Mouse (Mus musculus) heart, embryonic 14.5 days (tissue): ENCODE results near the gene Mfsd2b. TPM values are rescaled to one million over a fixed set of nuclear protein-coding genes. Genes with fewer than 3 reads are reported as not detected.
A peak's percentile ranks its signal among the peaks of the same experiment; 100 is the strongest.

Experiments used
- ATAC-seq: fragments of 200-750 bp; cut with Nextera tagmentation; 2 replicates; pipeline ENCODE4 v1.8.0; 2017; ENCODE audit warnings: low read depth, moderate TSS enrichment; ENCODE audit not compliant: insufficient number of reproducible peaks, insufficient read depth, low FRiP score
- H3K27ac ChIP-seq, 2 experiments: fragments of 200-500 bp in 1 of 2; fragments of 300-500 bp in 1 of 2; sonication (generic) in 1 of 2; replicated peaks in 1 of 2; 2 replicates each; pipeline ENCODE4 v1.5.1; 2012 to 2014; ENCODE audit warnings: low read depth in 2 of 2, low read length in 2 of 2, control low read depth in 1 of 2, mild to moderate bottlenecking in 1 of 2, mixed read lengths in 1 of 2; ENCODE audit not compliant: control insufficient read depth in 1 of 2, insufficient read depth in 1 of 2
- H3K27me3 ChIP-seq: fragments of 300-500 bp; sonication (generic); 2 replicates; pipeline ENCODE4 v1.6.1; 2014; ENCODE audit warnings: mild to moderate bottlenecking, low read length, control low read depth; ENCODE audit not compliant: control insufficient read depth, insufficient read depth
- H3K36me3 ChIP-seq: fragments of 300-500 bp; sonication (generic); 2 replicates; pipeline ENCODE4 v1.6.1; 2014; ENCODE audit warnings: mild to moderate bottlenecking, control low read depth, low read length, mixed read lengths; ENCODE audit not compliant: control insufficient read depth, insufficient read depth
- H3K4me1 ChIP-seq, 2 experiments: fragments of 200-500 bp in 1 of 2; fragments of 300-500 bp in 1 of 2; sonication (generic) in 1 of 2; 2 replicates each; pipeline ENCODE4 v1.6.1; 2012 to 2014; ENCODE audit warnings: low read length in 2 of 2, control low read depth in 1 of 2, mixed read lengths in 1 of 2; ENCODE audit not compliant: control insufficient read depth in 2 of 2, insufficient read depth in 2 of 2
- H3K4me2 ChIP-seq: fragments of 300-500 bp; sonication (generic); 2 replicates; pipeline ENCODE4 v1.6.1; 2014; ENCODE audit warnings: mild to moderate bottlenecking, low read length
- H3K4me3 ChIP-seq, 2 experiments: fragments of 200-500 bp in 1 of 2; fragments of 300-500 bp in 1 of 2; sonication (generic) in 1 of 2; 2 replicates each; pipeline ENCODE4 v1.5.1; 2012 to 2014; ENCODE audit warnings: low read length in 2 of 2, mild to moderate bottlenecking in 2 of 2, control low read depth in 1 of 2, low read depth in 1 of 2, moderate library complexity in 1 of 2; ENCODE audit not compliant: control insufficient read depth in 1 of 2, insufficient read depth in 1 of 2
- H3K9ac ChIP-seq: fragments of 300-500 bp; sonication (generic); 2 replicates; pipeline ENCODE4 v1.6.1; 2014; ENCODE audit warnings: mild to moderate bottlenecking, low read length
- H3K9me3 ChIP-seq: fragments of 300-500 bp; sonication (generic); 2 replicates; pipeline ENCODE4 v1.6.1; 2016; ENCODE audit warnings: low read length, control low read depth; ENCODE audit not compliant: control insufficient read depth
- WGBS: fragments of 180-500 bp; shearing (Covaris S2); extraction: QIAGEN DNeasy Blood & Tissue Kit; methylation state at CpG from one replicate; pipeline ENCODE4 v1.1.7; 2014; 5-methylcytosine and 5-hydroxymethylcytosine counted together
- polyA plus RNA-seq: library from polyadenylated mRNA; unstranded; fragments of >200 nt; fragmentation: Nextera tagmentation; extraction: Ambion mirVana; gene quantifications from 2 replicates; pipeline ENCODE4 v1.2.1, GENCODE M21; 2014

Gene Mfsd2b
- polyA plus RNA-seq, 1 experiment from 2014 or later, result 1.8 TPM

DNA sequence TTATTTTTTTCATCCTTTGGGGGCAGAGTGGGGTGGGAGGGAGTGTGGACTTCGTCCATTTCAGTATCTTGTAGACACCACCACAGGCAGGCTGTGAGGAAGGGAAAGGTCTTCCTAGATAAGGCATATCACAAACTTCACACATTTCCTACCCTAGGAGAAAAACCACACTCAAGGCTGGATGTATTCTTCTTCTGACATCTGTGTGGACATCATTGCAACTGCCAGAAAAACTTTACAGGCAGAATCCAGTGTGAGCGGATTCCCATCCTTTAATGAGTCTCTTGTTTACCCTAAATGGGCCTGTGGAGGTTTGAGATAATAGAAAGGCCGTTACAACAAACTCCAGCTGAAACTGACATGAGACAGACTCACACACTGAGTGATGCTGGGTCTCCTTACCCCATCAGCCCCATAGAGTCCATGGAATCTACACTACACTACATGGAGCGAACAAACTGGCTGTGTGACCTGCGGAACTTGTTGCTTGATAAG is 1.1 kb downstream of the Mfsd2b start:
- ATAC-seq, result no peak
- 50% methylated on average over 5 of the region's 5 CpGs for WGBS
- peaks cover 16 to 36% of the 10 kb centered on the region in 2 experiments for H3K4me1 ChIP-seq
- H3K4me2 ChIP-seq, result peak overlapping the region; percentile 78
- H3K9me3 ChIP-seq, result no peaks in the 10 kb centered on the region
- no peaks in the 10 kb centered on the region for H3K27me3 ChIP-seq
- 0 out of 2 replicates have a peak, but pooled peaks cover 3% of the 10 kb centered on the region for H3K36me3 ChIP-seq
- H3K9ac ChIP-seq, result no peak overlapping the region
- no peak overlapping the region for H3K27ac ChIP-seq
- no peak overlapping the region for H3K4me3 ChIP-seq

DNA sequence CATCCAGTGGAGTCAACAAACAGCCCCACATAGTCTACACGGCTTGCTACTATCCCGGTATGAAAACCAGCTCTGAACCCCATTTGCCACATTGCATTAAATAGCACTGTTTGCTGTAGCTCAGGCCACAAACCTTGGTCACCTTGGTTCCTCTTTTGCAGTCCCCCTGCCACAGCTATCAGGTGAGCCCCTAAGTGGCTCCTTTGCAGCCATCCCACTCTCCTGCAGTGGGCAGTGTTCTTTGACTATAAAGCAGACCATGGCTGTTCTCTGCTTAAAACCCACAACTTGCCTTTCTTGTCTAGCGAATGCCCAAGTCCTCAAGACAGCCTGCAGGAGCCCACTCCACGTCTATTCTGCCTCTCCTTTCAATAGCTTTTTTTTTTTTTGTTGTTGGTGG is 1.9 kb downstream of the Mfsd2b start:
- no peak overlapping the region for H3K4me3 ChIP-seq

DNA sequence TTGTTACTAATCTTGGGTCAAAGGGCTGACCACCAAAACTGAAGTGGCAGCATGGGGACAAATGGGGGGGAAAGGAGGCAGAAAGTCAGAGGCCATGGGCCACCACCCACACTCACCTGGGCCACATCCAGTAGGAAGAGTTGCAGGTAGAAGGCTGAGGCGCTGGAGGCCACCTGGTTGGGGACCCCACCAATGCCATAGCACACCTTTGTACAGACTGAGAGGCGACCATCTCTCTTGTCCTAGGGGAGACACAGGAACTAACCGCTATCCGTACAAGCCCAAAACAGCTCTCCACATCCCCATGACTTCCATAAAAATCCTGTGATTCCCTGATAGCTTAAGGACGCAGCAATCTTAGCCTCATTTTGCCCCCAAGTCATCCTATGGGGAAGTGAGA is 2.9 kb downstream of the Mfsd2b start:
- WGBS, result 93% methylated on average over 5 of the region's 5 CpGs

More for the DNA sequence above, 1.9 kb downstream of the Mfsd2b start:
- 41% methylated on average over 4 of the region's 4 CpGs for WGBS
- Histone ChIP-seq H3K4me2 (no peak overlapping the region), H3K9ac (no peak overlapping the region), H3K4me1 (peaks cover 16 to 36% of the 10 kb centered on the region in 2 experiments), H3K9me3 (no peaks in the 10 kb centered on the region), H3K27me3 (no peaks in the 10 kb centered on the region), H3K36me3 (0 out of 2 replicates have a peak, but pooled peaks cover 3% of the 10 kb centered on the region), H3K27ac (no peak overlapping the region)
- ATAC-seq, result no peak

DNA sequence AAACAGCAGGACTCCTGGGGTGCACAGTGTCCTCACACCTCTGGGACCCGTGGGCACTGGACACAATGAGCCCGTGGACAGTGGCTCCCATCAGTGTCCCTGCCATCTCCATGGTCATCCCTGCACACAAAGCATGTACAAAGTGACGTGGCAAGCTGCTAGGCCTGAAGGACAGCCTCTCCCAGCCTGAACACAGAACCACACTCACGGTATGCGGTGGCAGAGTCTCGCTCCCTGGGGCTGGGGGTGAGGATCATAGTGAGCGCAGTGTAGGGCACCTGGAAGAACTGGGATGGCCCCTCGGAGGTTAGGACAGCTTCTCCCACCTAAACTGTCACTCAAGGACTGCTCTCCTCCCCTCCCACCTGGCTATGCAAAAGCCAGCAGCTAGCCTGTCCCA is 5.2 kb downstream of the Mfsd2b start:
- peaks cover 16 to 32% of the 10 kb centered on the region in 2 experiments for H3K4me1 ChIP-seq
- no peak overlapping the region for H3K4me3 ChIP-seq
- H3K27me3 ChIP-seq, result no peaks in the 10 kb centered on the region
- H3K9me3 ChIP-seq, result no peaks in the 10 kb centered on the region
- H3K27ac ChIP-seq, result no peak overlapping the region
- H3K9ac ChIP-seq, result no peak overlapping the region
- no peak overlapping the region for H3K4me2 ChIP-seq
- WGBS, result 81% methylated on average over 8 of the region's 8 CpGs
- ATAC-seq, result no peak
- H3K36me3 ChIP-seq, result no peaks in the 10 kb centered on the region

More for the DNA sequence above, 2.9 kb downstream of the Mfsd2b start:
- Histone ChIP-seq H3K9ac (no peak overlapping the region), H3K9me3 (no peaks in the 10 kb centered on the region), H3K4me2 (no peak overlapping the region), H3K36me3 (0 out of 2 replicates have a peak, but pooled peaks cover 3% of the 10 kb centered on the region), H3K4me1 (peaks cover 16 to 36% of the 10 kb centered on the region in 2 experiments), H3K27me3 (no peaks in the 10 kb centered on the region), H3K27ac (no peak overlapping the region), H3K4me3 (no peak overlapping the region)
- ATAC-seq, result no peak

DNA sequence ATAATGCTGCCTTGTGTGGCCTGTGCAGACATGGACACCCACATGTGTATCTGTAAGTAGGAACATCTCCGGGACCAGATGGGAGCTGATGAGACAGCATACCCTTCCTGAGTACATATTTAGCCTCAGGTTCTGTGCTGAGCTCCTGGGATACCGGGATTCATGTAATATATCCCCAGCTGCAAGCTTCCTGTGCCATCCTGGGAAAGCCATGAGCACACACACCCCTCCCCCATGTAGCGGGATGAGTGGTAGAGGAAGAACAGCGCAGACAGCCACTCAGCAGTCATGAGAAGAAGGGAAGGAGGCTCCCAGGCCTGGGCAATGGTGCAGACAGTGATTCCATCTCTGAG is 9.8 kb downstream of the Mfsd2b start:
- Histone ChIP-seq H3K9ac (peak overlapping the region; percentile 42; the same call in 1 of the 2 replicates), H3K4me2 (peak overlapping the region; percentile 45), H3K27me3 (no peaks in the 10 kb centered on the region), H3K27ac (peak overlapping the region; percentile 82 to 89), H3K4me1 (peaks cover 20 to 32% of the 10 kb centered on the region in 2 experiments), H3K9me3 (no peaks in the 10 kb centered on the region), H3K36me3 (0 out of 2 replicates have a peak, but pooled peaks cover 2% of the 10 kb centered on the region), H3K4me3 (no peak overlapping the region)
- ATAC-seq, result no peak
- 19% methylated on average over 4 of the region's 4 CpGs for WGBS

DNA sequence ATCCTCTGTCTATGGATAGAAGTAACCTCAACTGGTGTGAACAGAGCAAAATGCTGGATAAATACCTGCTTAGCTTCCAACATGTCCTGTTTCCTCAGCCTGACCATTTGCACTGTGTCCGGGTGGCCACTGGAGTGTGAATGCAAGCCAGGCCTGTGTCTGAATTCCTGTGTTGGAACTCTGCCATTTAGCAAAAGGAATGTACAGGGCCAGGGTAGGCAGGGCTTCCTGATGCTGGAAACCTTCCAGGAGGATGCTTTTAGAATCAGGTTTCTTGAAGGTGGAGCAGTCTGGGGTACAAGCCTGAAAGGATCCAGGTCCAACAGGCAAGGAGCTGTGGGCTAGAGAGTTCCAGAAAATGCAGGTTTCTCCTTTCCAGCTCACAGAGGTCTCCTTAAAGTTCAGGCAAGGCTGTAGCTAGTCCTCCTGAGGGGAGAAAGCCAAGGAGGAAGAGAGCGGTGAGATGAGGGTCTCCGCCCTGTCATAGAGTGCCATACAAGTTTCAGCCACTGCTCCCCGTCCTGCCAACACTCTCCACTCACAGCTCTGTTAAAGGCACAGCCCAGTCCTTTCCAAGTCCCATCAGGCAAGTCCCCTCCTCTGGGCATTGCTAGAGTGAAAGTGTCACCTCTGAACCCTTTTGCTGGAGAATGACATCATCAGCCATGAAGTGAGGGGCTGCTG is 10.4 kb downstream of the Mfsd2b start:
- ATAC-seq, result peak; percentile 61; the same call in 1 of the 2 replicates
- 26% methylated on average over 4 of the region's 4 CpGs for WGBS
- Histone ChIP-seq H3K27ac (peak overlapping the region; percentile 82 to 89), H3K9me3 (no peaks in the 10 kb centered on the region), H3K9ac (peak overlapping the region; percentile 54), H3K4me2 (peak overlapping the region; percentile 45), H3K36me3 (0 out of 2 replicates have a peak, but pooled peaks cover 2% of the 10 kb centered on the region), H3K4me3 (no peak overlapping the region), H3K4me1 (peaks cover 21 to 32% of the 10 kb centered on the region in 2 experiments), H3K27me3 (no peaks in the 10 kb centered on the region)

DNA sequence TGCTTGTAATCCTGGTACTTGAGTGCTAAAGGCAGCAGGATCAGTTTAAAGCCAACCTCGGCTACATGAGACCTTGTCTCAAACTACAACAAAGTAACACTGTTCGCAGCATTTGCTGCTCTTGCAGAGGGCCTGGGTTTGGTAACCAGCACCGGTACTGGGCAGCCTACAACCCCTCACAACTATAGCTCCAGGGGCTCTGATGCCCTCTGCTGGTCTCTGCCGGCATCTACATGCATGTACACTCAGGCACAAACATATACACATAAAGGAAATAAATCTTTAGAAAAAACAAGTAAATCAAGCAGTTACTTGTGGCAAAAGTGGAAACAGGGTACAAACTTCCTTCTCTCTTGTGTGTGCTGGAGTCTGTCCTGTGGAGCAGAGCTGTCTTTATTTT is 11.5 kb downstream of the Mfsd2b start:
- H3K36me3 ChIP-seq, result peaks cover 7% of the 10 kb centered on the region; the same call in 1 of the 2 replicates
- H3K9me3 ChIP-seq, result no peaks in the 10 kb centered on the region
- H3K27ac ChIP-seq, result peak overlapping the region in 1 of 2 experiments; percentile 89; a peak in 2 of 4 replicates
- no peak overlapping the region for H3K4me2 ChIP-seq
- ATAC-seq, result no peak
- H3K4me1 ChIP-seq, result peaks cover 21 to 32% of the 10 kb centered on the region in 2 experiments
- H3K4me3 ChIP-seq, result no peak overlapping the region
- 89% methylated on average over 4 of the region's 4 CpGs for WGBS
- no peak overlapping the region for H3K9ac ChIP-seq
- H3K27me3 ChIP-seq, result no peaks in the 10 kb centered on the region
